In genomic region chr10:43733618-43734415, GRCm38 (mm10) we compare ENCODE assay signal across 12 mouse cellular contexts.
"Had no signal": no experiment of that assay in that cellular context is flagged by ENCODE, and none has a peak within 500 bp of the region (broad histone marks: within the 10 kb centered on the region; RNA-seq: fewer than 3 reads in every experiment).

No protein-coding gene starts in this region.

- H3K36me3 ChIP-seq: limb, embryonic 13.5 days; midbrain, embryonic 13.5 days; neural tube, embryonic 15.5 days had no signal

- ATAC-seq: midbrain, embryonic 13.5 days had no signal

- H3K27me3 ChIP-seq: limb, embryonic 13.5 days; midbrain, embryonic 13.5 days; neural tube, embryonic 15.5 days had no signal

- H3K4me2 ChIP-seq: limb, embryonic 13.5 days; midbrain, embryonic 13.5 days; neural tube, embryonic 15.5 days had no signal

- H3K9me3 ChIP-seq: limb, embryonic 13.5 days; midbrain, embryonic 13.5 days; neural tube, embryonic 15.5 days had no signal

- H3K27ac ChIP-seq: limb, embryonic 13.5 days; liver, embryonic 14.5 days; midbrain, embryonic 13.5 days; neural tube, embryonic 15.5 days had no signal

- H3K4me3 ChIP-seq: limb, embryonic 13.5 days; midbrain, embryonic 13.5 days; myocyte; neural tube, embryonic 15.5 days had no signal

- H3K9ac ChIP-seq: limb, embryonic 13.5 days; liver, embryonic 14.5 days; midbrain, embryonic 13.5 days; neural tube, embryonic 15.5 days had no signal

- DNase-seq: kidney, postnatal 14 days; left cerebral cortex, postnatal 4 days; lung, adult 18-20 months; right cerebral cortex, postnatal 4 days; spleen, adult 18-20 months; thymus, adult 18-20 months; thymus, postnatal 14 days had no signal

- H3K4me1 ChIP-seq: midbrain, embryonic 13.5 days; neural tube, embryonic 15.5 days had no signal
